Mouse (Mus musculus): ENCODE measurements around the gene Oog4. TPM values are rescaled to one million over a fixed set of nuclear protein-coding genes. Genes with fewer than 3 reads are reported as not detected.
"Not testable (repeated sequence)": the region's sequence is repeated elsewhere in the genome, so short reads cannot be mapped to it uniquely, and the experiment has no call there.

Oog4 gene
- total RNA-seq (2021): not detected
- long read RNA-seq, experiment 1: 0 reads
- long read RNA-seq, experiment 2: 0 reads

- intact Hi-C loops (cut with DNase I): no loop called here
- no peak for DNase-seq
Measured at GRCm38 (mm10) chr4:143450224-143450623, at the start of gene Oog4. Oog4 (minus strand) TSS chr4:143450324.

GRCm38 (mm10) chr4:143426770-143427169, 23.4 kb downstream of the Oog4 start:
- peak in 1 of 2 experiments; percentile 22 for DNase-seq
- intact Hi-C loops (cut with DNase I): not testable (repeated sequence)

GRCm38 (mm10) chr4:143414121-143414520, 36.0 kb downstream of the Oog4 start:
- intact Hi-C loops (cut with DNase I): loop anchor here (10.0 kb wide), 1 partner anchor 249 kb away; no protein-coding TSS in a partner anchor
- DNase-seq: no peak

GRCm38 (mm10) chr4:143413621-143414020, 36.5 kb downstream of the Oog4 start:
- intact Hi-C loops (cut with DNase I): loop anchor here (10.0 kb wide), 1 partner anchor 249 kb away; no protein-coding TSS in a partner anchor

GRCm38 (mm10) chr4:143412219-143413092, 37.7 kb downstream of the Oog4 start, which contains the start of gene Pramef8:
Pramef8 (plus strand) TSS chr4:143412426.
- intact Hi-C loops (cut with DNase I): loop anchor here (10.0 kb wide), 1 partner anchor 248 kb away; no protein-coding TSS in a partner anchor
- peak; percentile 86 to 91 for DNase-seq

More at GRCm38 (mm10) chr4:143413621-143414020, 36.5 kb downstream of the Oog4 start:
- DNase-seq: no peak

GRCm38 (mm10) chr4:143411566-143412218, 38.4 kb downstream of the Oog4 start:
- DNase-seq: no peak
- intact Hi-C loops (cut with DNase I): loop anchor here (10.0 kb wide), 1 partner anchor 247 kb away; no protein-coding TSS in a partner anchor

- intact Hi-C loops (cut with DNase I): no loop called here
- DNase-seq: no peak
Measured at GRCm38 (mm10) chr4:143394181-143394580, 55.9 kb downstream of the Oog4 start, which contains the start of gene Pramel1. Pramel1 (plus strand) TSS chr4:143394428.

- DNase-seq: peak; percentile 50 to 62
- intact Hi-C loops (cut with DNase I): no loop called here
Measured at GRCm38 (mm10) chr4:143388955-143389702, 61.0 kb downstream of the Oog4 start.

Other genes starting within 250 kb of the Oog4 start
- gene Prdm2, start 237.3 kb downstream of the Oog4 start, total RNA-seq (2021): 10 to 100 TPM; 22.0 to 23.6 TPM
- 10 to 100 TPM in 1 of 2 experiments, 1 to 10 TPM in 1; 8.8 to 10.5 TPM for gene Pdpn, start 150.8 kb downstream of the Oog4 start, total RNA-seq (2021)
- gene Lrrc38, start 100.6 kb downstream of the Oog4 start, total RNA-seq (2021): under 1 TPM; 0.12 to 0.24 TPM
- gene Pramel1, start 55.9 kb downstream of the Oog4 start, total RNA-seq (2021): not detected
- 10 to 100 TPM in 1 of 2 experiments, 1 to 10 TPM in 1; 9.6 to 10.6 TPM for gene Pramef8, start 37.9 kb downstream of the Oog4 start, total RNA-seq (2021)
- not detected for gene Gm13043, start 61.0 kb upstream of the Oog4 start, total RNA-seq (2021)
- not detected for gene Gm13040, start 85.6 kb upstream of the Oog4 start, total RNA-seq (2021)
- not detected for gene BC080695, start 101.4 kb upstream of the Oog4 start, total RNA-seq (2021)
- gene Gm13057, start 101.4 kb upstream of the Oog4 start, total RNA-seq (2021): not detected
- not detected for gene Gm13083, start 164.7 kb upstream of the Oog4 start, total RNA-seq (2021)
- not detected for gene Gm13088, start 206.9 kb upstream of the Oog4 start, total RNA-seq (2021)